Mouse (Mus musculus) layer of hippocampus, adult 9-11 months (tissue): Measurements from ENCODE around the gene Ddr2.
A peak's percentile ranks its signal among the peaks of the same experiment; 100 is the strongest.

Source experiments
- DNase-seq: peaks from one replicate; pipeline ENCODE4 v3.0.0; 2022

The Ddr2 gene

DNA sequence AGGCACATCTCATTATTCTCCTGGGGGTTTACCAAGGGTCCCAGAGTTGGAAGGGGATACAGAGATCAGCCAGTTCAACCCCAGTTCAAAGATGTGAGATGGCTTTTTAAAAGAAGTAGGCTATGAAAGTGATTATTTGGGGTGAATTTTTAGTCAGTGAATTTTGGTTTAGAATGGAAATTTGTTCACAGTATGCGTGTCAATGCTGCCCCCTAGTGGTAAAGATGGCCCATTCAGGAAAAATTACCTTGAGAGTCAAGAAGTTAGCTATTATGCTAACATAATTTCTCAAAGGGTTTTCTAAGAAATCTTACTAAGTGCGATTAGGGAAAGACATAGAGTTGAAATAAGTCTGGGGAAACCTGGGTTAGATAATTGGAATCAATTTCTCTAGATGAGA lies 171.2 kb downstream of the Ddr2 start:
- DNase-seq: no peak

DNA sequence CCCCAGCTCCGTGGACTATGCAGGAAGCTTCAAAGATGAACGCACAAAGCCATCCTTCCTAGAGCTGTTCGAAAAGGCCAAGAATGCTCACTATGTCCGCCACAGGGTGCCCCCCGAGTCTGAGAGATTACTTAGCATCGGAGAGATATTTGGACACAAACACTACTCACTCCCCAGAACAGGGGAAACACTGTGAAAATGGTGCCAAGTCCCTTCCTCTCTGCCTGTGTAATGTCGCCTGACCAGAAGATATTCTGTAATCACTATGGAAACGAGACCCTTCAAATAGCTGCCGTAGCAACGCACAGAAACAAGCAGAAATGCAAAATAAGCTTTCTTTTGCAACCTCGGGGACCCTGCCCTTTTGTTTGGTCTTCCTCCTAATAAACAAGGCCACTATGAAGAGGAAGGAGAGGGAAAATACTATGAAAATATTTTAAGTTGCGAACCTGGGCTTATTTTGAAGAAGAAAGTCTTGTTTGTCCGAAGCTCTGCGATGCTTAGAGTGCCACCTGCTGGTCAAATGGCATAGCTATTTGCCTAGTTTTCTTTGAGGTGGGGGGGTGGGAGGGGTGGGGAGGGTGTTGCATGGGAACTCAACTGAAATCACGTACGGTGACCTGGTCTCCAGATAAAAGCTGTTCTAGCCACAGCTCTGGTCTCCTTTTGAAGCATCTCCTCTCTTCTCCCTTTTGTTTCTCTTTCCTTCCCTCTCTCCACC lies 176.4 kb downstream of the Ddr2 start:
- DNase-seq: no peak

DNA sequence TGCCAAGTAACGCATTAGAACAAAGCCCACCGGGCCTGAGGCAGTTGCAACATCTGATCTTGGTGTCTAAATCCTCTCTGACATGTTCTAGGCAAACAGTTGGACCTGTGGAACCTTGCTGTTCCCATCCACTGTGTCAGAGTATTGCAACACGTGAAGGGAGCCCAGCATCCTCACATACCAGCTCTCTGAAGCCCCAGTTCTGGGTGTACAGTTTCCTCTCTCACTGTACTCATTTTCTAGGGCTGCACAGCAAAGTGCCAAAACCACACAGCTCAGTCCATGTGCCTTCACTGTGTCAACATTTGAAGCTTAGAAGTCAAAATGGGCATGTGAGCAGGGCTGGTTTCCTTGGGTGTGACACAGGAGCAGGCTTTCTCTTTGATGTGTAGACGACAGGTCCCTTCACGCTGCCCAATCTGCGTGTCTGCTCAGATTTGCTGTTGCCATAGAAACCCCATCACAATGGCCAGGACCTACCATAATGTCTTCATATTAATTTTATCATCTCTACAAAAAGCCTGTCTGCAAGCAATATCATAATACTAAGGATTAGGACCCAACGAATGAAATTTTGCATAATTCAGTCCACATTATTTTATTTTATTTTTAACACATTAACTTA lies 178.3 kb downstream of the Ddr2 start:
- no peak for DNase-seq

- no peak for DNase-seq
Measured at GRCm38 (mm10) chr1:169931698-169932097, 178.9 kb downstream of the Ddr2 start.

DNA sequence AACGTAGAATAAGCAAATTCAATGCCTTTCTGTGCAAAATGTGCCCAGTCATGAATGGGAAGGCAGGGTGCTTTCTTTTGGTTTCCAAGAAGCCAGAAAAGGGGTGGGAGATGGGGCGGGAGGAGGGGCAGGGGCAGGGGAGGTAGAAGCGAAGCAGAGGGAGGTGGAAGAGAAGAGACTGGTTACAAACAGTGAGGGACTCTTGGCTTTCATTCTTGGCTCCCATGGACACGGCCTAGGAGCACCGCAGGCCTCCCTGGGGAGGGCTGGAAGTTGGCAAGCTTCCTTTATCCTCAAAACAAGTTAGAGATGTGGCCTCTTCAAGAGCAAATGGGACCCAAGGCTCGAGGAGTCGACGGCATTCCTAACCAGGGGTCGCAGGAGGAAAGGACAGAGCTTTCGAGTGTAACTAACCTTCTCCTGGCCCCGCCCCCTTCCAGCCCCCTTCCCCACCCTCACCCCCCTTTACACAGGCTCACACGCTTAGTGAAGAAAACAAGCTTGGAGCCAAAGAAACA lies 182.0 kb downstream of the Ddr2 start, which contains the start of gene Ccdc190:
Ccdc190 (plus strand) TSS at position 195 of the 518 bp plus-strand sequence.
- peak; percentile 40 for DNase-seq

GRCm38 (mm10) chr1:169927753-169928369 lies 182.7 kb downstream of the Ddr2 start:
- no peak for DNase-seq

- DNase-seq: no peak
Measured at GRCm38 (mm10) chr1:169924567-169924966, 186.0 kb downstream of the Ddr2 start.
